Mouse (Mus musculus) C2C12 (cell line): ENCODE data around the gene Dock10.

ENCODE experiments used
- CTCF ChIP-seq: IDR thresholded peaks from one replicate; pipeline ENCODE4 v1.5.1; 2011; ENCODE audit not compliant: control insufficient read depth, insufficient read depth, insufficient read length
- MAX ChIP-seq: IDR thresholded peaks from one replicate; pipeline ENCODE4 v1.6.1; 2011; ENCODE audit warnings: mild to moderate bottlenecking, control low read depth
- MYOG ChIP-seq: IDR thresholded peaks from one replicate; pipeline ENCODE4 v1.6.1; 2011; ENCODE audit not compliant: control insufficient read depth, insufficient read length; ENCODE audit errors: extremely low read depth
- USF1 ChIP-seq: IDR thresholded peaks from one replicate; pipeline ENCODE4 v1.6.1; 2011; ENCODE audit warnings: low read depth, mild to moderate bottlenecking, control low read depth, moderate library complexity

GRCm38 (mm10) chr1:80459923-80460322, 298.4 kb downstream of the Dock10 start:
- TF ChIP-seq MYOG (no peak), MAX (no peak), CTCF (no peak), USF1 (no peak)
